Mouse (Mus musculus) thymus, adult 2 months (tissue): ENCODE data around the gene Cpd.

Source experiments
- CTCF ChIP-seq: fragments of 200-500 bp; IDR thresholded peaks from 2 replicates; pipeline ENCODE4 v1.5.1; 2012; ENCODE audit warnings: mild to moderate bottlenecking, control low read depth, low read length, moderate library complexity, borderline replicate concordance; ENCODE audit not compliant: control insufficient read depth, poor library complexity, insufficient read depth; ENCODE audit errors: extremely low read depth
- POLR2A ChIP-seq: fragments of 200-500 bp; IDR thresholded peaks from 2 replicates; pipeline ENCODE4 v1.6.1; 2012; ENCODE audit warnings: mild to moderate bottlenecking, low read length, control low read depth, moderate library complexity; ENCODE audit not compliant: control insufficient read depth, poor library complexity, insufficient read depth; ENCODE audit errors: extremely low read depth

DNA sequence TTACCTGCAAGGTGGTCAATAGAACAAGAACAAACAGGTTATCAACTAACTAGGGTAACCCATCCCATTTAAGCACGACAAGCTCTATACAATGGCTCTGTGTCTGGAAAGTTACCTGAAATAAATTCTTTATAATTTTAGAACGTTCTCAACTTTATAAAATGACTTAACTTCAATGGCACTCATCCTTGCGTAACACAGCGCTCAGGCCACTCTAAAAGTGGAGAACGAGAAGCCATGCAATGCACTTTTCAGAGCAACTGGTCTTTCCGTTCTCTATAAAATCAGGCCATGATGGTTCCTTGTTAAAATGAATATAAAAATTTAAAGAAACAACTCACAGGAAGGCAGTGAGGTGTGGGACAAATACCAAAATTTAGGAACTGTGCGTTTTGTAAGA lies 104.3 kb downstream of the Cpd start:
- no peak for TF ChIP-seq POLR2A
- no peak for TF ChIP-seq CTCF
